Mouse (Mus musculus) megakaryocyte, embryonic 14.5 days (primary cell): ENCODE results near the gene Cd6.

Source experiments
- FLI1 ChIP-seq: IDR thresholded peaks from 2 replicates; pipeline ENCODE4 v1.6.1; 2012; ENCODE audit warnings: low read length, inconsistent platforms, mixed read lengths
- GATA1 ChIP-seq: IDR thresholded peaks from 3 replicates; pipeline ENCODE4 v1.6.1; 2012; ENCODE audit warnings: mixed read lengths, low read length, inconsistent platforms, borderline replicate concordance

DNA sequence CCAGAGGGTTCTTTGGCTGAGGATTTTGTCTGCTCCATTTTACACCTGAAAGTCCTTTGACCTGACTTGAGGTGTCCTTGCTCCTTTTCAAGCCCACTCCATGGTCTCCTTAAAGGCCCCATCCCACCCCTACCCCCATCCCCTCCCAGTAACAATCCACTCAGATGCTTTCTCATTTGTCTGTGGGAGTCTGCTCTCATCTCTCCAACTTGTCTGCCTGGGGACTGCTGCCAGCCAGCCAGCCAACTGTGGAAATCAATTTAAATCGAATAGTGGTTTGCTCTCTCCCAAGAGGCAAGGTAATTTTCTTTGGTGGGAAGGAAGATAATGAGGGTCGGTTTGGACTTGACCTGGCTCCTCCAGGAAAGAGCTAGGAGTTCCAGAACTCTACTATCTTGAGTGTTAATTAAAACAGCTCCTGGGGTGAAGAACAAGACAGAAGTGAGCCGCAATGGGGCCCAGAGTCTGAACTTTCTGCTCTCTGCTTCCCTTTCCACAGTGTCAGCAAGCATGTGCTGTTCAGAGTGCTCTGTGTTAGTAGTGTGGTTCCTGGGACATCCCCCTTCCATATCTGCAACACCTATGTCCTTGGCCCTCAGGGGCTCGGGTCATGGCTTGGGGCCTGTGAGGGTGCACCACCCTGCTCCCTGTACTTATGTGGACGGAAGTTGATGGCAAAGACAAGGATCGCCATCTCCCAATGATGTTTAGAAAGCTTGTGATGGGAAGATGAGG is 61.0 kb downstream of the Cd6 start:
- TF ChIP-seq GATA1 = no peak
- TF ChIP-seq FLI1 = no peak
